Mouse (Mus musculus) embryonic fibroblast, embryonic 13.5 days (primary cell): ENCODE measurements around the gene Zfp420. TPM values are rescaled to one million over a fixed set of nuclear protein-coding genes. Genes with fewer than 3 reads are reported as not detected.
A peak's percentile ranks its signal among the peaks of the same experiment; 100 is the strongest.

Experiments used
- H3K27ac ChIP-seq: 2 replicates; pipeline ENCODE4 v1.5.1; 2012; ENCODE audit warnings: low read length, control low read depth, inconsistent platforms; ENCODE audit not compliant: insufficient read depth
- H3K4me1 ChIP-seq: 2 replicates; pipeline ENCODE4 v1.6.1; 2011; ENCODE audit warnings: low read length; ENCODE audit not compliant: control insufficient read depth, insufficient read depth
- H3K4me3 ChIP-seq: 2 replicates; pipeline ENCODE4 v1.5.1; 2011; ENCODE audit warnings: mild to moderate bottlenecking, control low read depth, low read length; ENCODE audit not compliant: insufficient read depth
- CTCF ChIP-seq: IDR thresholded peaks from 2 replicates; pipeline ENCODE4 v1.5.1; 2011; ENCODE audit warnings: mild to moderate bottlenecking, control low read depth, low read length, moderate library complexity, borderline replicate concordance; ENCODE audit not compliant: insufficient read depth
- POLR2A ChIP-seq: IDR thresholded peaks from 2 replicates; pipeline ENCODE4 v1.6.1; 2011; ENCODE audit warnings: low read depth, mild to moderate bottlenecking, control low read depth, low read length, moderate library complexity
- polyA plus RNA-seq: library from polyadenylated mRNA; stranded (reverse); fragments of >200 nt; gene quantifications from 2 replicates; pipeline ENCODE4 v1.2.4, GENCODE M21; 2011; ENCODE audit warnings: low read depth; ENCODE audit not compliant: missing spikeins, insufficient read length

The Zfp420 gene
- polyA plus RNA-seq, 1 experiment: 7.3 TPM

- H3K4me3 ChIP-seq: no peak overlapping the region
- TF ChIP-seq CTCF: no peak
- no peak for TF ChIP-seq POLR2A
- no peaks in the 10 kb centered on the region for H3K4me1 ChIP-seq
- no peak overlapping the region for H3K27ac ChIP-seq
These were observed 33.0 kb downstream of the Zfp420 start for GRCm38 (mm10) chr7:29892756-29893155.

GRCm38 (mm10) chr7:29898351-29898750 lies 38.6 kb downstream of the Zfp420 start:
- no peak overlapping the region for H3K4me3 ChIP-seq
- TF ChIP-seq CTCF (no peak), POLR2A (no peak)
- no peak overlapping the region for H3K27ac ChIP-seq
- H3K4me1 ChIP-seq: no peaks in the 10 kb centered on the region

GRCm38 (mm10) chr7:29904101-29904500 lies 44.3 kb downstream of the Zfp420 start:
- no peak for TF ChIP-seq POLR2A
- no peak for TF ChIP-seq CTCF
- no peak overlapping the region for H3K4me3 ChIP-seq
- no peak overlapping the region for H3K27ac ChIP-seq
- H3K4me1 ChIP-seq: peaks cover 2% of the 10 kb centered on the region; the same call in 1 of the 2 replicates

- H3K4me1 ChIP-seq: peaks cover 6% of the 10 kb centered on the region; the same call in 1 of the 2 replicates
These were observed 46.3 kb downstream of the Zfp420 start, which contains the start of gene Zfp27 for GRCm38 (mm10) chr7:29905966-29906681. Zfp27 (minus strand) TSS chr7:29906572.

GRCm38 (mm10) chr7:29906682-29907058 lies 46.9 kb downstream of the Zfp420 start:
- H3K27ac ChIP-seq: peak overlapping the region; percentile 70
- peaks cover 6% of the 10 kb centered on the region; the same call in 1 of the 2 replicates for H3K4me1 ChIP-seq
- H3K4me3 ChIP-seq: no peak overlapping the region
- TF ChIP-seq POLR2A (0 out of 2 replicates have a peak, but pooled peaks have one; percentile 22), CTCF (no peak)

More at GRCm38 (mm10) chr7:29905966-29906681, 46.3 kb downstream of the Zfp420 start, which contains the start of gene Zfp27:
- peak within 1 kb of the TSS; percentile 72 for H3K4me3 ChIP-seq
- H3K27ac ChIP-seq: peak within 1 kb of the TSS; percentile 70
- TF ChIP-seq CTCF (no peak), POLR2A (peak; percentile 72)

- H3K4me3 ChIP-seq: no peak overlapping the region
- no peak for TF ChIP-seq POLR2A
- TF ChIP-seq CTCF: no peak
- peaks cover 6% of the 10 kb centered on the region; the same call in 1 of the 2 replicates for H3K4me1 ChIP-seq
- H3K27ac ChIP-seq: peak overlapping the region; percentile 70; the same call in 1 of the 2 replicates
These were observed 47.4 kb downstream of the Zfp420 start for GRCm38 (mm10) chr7:29907206-29907605.

- Histone ChIP-seq H3K4me3 (peak within 1 kb of the TSS; percentile 63), H3K27ac (peak within 1 kb of the TSS; percentile 79), H3K4me1 (peaks cover 6% of the 10 kb centered on the region; the same call in 1 of the 2 replicates)
- no peak for TF ChIP-seq CTCF
- TF ChIP-seq POLR2A: peak; percentile 80
These were observed 48.6 kb downstream of the Zfp420 start, which contains the start of gene Zfp383 for GRCm38 (mm10) chr7:29908130-29908950. Zfp383 (plus strand) TSS chr7:29908223.

- H3K4me3 ChIP-seq: no peak overlapping the region
- H3K4me1 ChIP-seq: peaks cover 6% of the 10 kb centered on the region; the same call in 1 of the 2 replicates
- H3K27ac ChIP-seq: no peak overlapping the region
- TF ChIP-seq POLR2A: no peak
- TF ChIP-seq CTCF: no peak
These were observed 50.5 kb downstream of the Zfp420 start for GRCm38 (mm10) chr7:29910252-29910651.

GRCm38 (mm10) chr7:29912172-29912571 lies 52.4 kb downstream of the Zfp420 start:
- Histone ChIP-seq H3K4me3 (no peak overlapping the region), H3K27ac (no peak overlapping the region), H3K4me1 (peaks cover 6% of the 10 kb centered on the region; the same call in 1 of the 2 replicates)
- TF ChIP-seq CTCF (no peak), POLR2A (no peak)
